Mouse (Mus musculus) liver, embryonic 12.5 days (tissue): ENCODE results near the gene Zfp786. TPM values are rescaled to one million over a fixed set of nuclear protein-coding genes. Genes with fewer than 3 reads are reported as not detected.
"Not testable (repeated sequence)": the region's sequence is repeated elsewhere in the genome, so short reads cannot be mapped to it uniquely, and the experiment has no call there.

Experiments used
- ATAC-seq: fragments of 200-750 bp; cut with Nextera tagmentation; 2 replicates; pipeline ENCODE4 v1.8.0; 2017; ENCODE audit warnings: moderate number of reproducible peaks, mild to moderate bottlenecking, moderate library complexity
- H3K27ac ChIP-seq: fragments of 300-500 bp; sonication (generic); 2 replicates; pipeline ENCODE4 v1.5.1; 2016; ENCODE audit warnings: mild to moderate bottlenecking
- H3K27me3 ChIP-seq: fragments of 300-500 bp; sonication (generic); replicated peaks from 2 replicates; pipeline ENCODE4 v1.6.1; 2016; ENCODE audit warnings: mild to moderate bottlenecking, moderate library complexity
- H3K36me3 ChIP-seq: fragments of 300-500 bp; sonication (generic); 2 replicates; pipeline ENCODE4 v1.6.1; 2016; ENCODE audit warnings: mild to moderate bottlenecking, moderate library complexity
- H3K4me1 ChIP-seq: fragments of 300-500 bp; sonication (generic); 2 replicates; pipeline ENCODE4 v1.6.1; 2016
- H3K4me2 ChIP-seq: fragments of 300-500 bp; sonication (generic); 2 replicates; pipeline ENCODE4 v1.6.1; 2016; ENCODE audit warnings: mild to moderate bottlenecking, moderate library complexity
- H3K4me3 ChIP-seq: fragments of 300-500 bp; sonication (generic); 2 replicates; pipeline ENCODE4 v1.5.1; 2016; ENCODE audit warnings: mild to moderate bottlenecking, moderate library complexity
- H3K9ac ChIP-seq: fragments of 300-500 bp; sonication (generic); 2 replicates; pipeline ENCODE4 v1.6.1; 2016; ENCODE audit warnings: mild to moderate bottlenecking, moderate library complexity
- H3K9me3 ChIP-seq: fragments of 300-500 bp; sonication (generic); replicated peaks from 2 replicates; pipeline ENCODE4 v1.6.1; 2016; ENCODE audit warnings: mild to moderate bottlenecking, moderate library complexity
- WGBS: fragments of 180-500 bp; shearing (Covaris S2); methylation state at CpG from one replicate; pipeline ENCODE4 v1.1.7; 2016; ENCODE audit not compliant: insufficient replicate concordance; 5-methylcytosine and 5-hydroxymethylcytosine counted together
- microRNA counts: library from miRNA; unstranded; fragments of <30 nt; microRNA quantifications from one replicate; lab custom pipeline; 2017
- microRNA-seq: library from miRNA; unstranded; fragments of <30 nt; microRNA quantifications from one replicate; pipeline ENCODE4, GENCODE M21; 2017
- polyA plus RNA-seq: library from polyadenylated mRNA; unstranded; fragments of >200 nt; fragmentation: Nextera tagmentation; extraction: Ambion mirVana; gene quantifications from 2 replicates; pipeline ENCODE4 v1.2.1, GENCODE M21; 2016

Zfp786 gene
- polyA plus RNA-seq, 1 experiment from 2014 or later: 1.0 TPM

GRCm38 (mm10) chr6:47769861-47770260, 60.8 kb downstream of the Zfp786 start:
- H3K27ac ChIP-seq, H3K36me3 ChIP-seq, H3K27me3 ChIP-seq, H3K9ac ChIP-seq, H3K4me1 ChIP-seq, H3K4me3 ChIP-seq, H3K9me3 ChIP-seq, H3K4me2 ChIP-seq, ATAC-seq: not testable (repeated sequence)
- 66% methylated on average over 4 of the region's 4 CpGs for WGBS

MicroRNAs within 50 kb of the gene (microRNA counts, 519-probe panel; counts per million panel counts)
- 582 counts per million, percentile 70 among the panel's probes with 10 or more counts for microRNA mmu-miR-704 (lab: Ali Mortazavi, UCI)

Small RNA genes within 50 kb of the gene (microRNA-seq; reads per million reads assigned to microRNA genes)
- gene Mir704: 1.1 reads per million

Other genes starting within 250 kb of the Zfp786 start
- gene Ezh2, start 235.5 kb downstream of the Zfp786 start, polyA plus RNA-seq: 75.9 and 78.7 TPM in 2 replicates
- gene Pdia4, start 17.4 kb downstream of the Zfp786 start, polyA plus RNA-seq: 142 and 147 TPM in 2 replicates
- 3.0 and 3.7 TPM in 2 replicates for gene Zfp398, start 4.8 kb upstream of the Zfp786 start, polyA plus RNA-seq
- 6.2 and 6.5 TPM in 2 replicates for gene Zfp282, start 46.3 kb upstream of the Zfp786 start, polyA plus RNA-seq
- 6.6 and 7.6 TPM in 2 replicates for gene Zfp212, start 89.6 kb upstream of the Zfp786 start, polyA plus RNA-seq
- gene Zfp956, start 122.5 kb upstream of the Zfp786 start, polyA plus RNA-seq: 4.6 and 5.3 TPM in 2 replicates
- 4.9 and 5.5 TPM in 2 replicates for gene Zfp777, start 218.0 kb upstream of the Zfp786 start, polyA plus RNA-seq